Mouse (Mus musculus) megakaryocyte, embryonic 14.5 days (primary cell): ENCODE measurements around the gene Tarbp2.

ENCODE experiments used
- FLI1 ChIP-seq: IDR thresholded peaks from 2 replicates; pipeline ENCODE4 v1.6.1; 2012; ENCODE audit warnings: low read length, inconsistent platforms, mixed read lengths
- GATA1 ChIP-seq: IDR thresholded peaks from 3 replicates; pipeline ENCODE4 v1.6.1; 2012; ENCODE audit warnings: mixed read lengths, low read length, inconsistent platforms, borderline replicate concordance

DNA sequence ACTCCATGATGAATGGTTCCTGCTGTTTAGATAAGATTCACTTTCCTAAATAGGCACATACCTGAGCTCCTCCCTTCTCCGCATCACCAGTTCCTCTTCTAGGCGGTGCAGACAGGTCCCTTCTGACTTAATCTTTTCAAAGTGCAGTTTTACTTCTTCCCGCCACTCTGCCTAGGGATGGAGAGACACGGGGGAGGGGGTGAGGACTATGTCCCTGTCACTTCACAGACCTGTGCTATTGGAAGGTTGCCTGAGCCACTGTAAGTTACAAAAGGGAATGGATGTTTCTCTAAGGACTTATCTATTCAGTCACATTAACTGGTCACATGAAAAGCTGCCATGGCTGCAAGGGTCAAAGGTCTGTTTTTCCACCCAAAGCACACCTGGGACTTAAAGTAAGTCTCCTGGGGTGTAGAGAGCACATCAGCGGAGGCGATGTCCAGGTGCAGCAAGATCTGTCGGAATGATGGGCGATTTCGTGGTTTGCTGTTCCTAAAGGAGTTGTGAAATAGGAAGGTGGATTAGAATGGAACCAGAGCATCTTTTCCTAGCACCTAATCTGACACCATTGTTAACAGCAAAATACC is 15.6 kb upstream of the Tarbp2 start:
- no peak for TF ChIP-seq GATA1
- no peak for TF ChIP-seq FLI1
